Mouse (Mus musculus): ENCODE data around the gene Wdr75. TPM values are rescaled to one million over a fixed set of nuclear protein-coding genes. Genes with fewer than 3 reads are reported as not detected.

Wdr75 gene
- polyA plus RNA-seq, 1 experiment from 2014 or later = 48.1 TPM

- no peak for ATAC-seq
- H3K27me3 ChIP-seq = no peaks in the 10 kb centered on the region
- no peak for DNase-seq (ENCODE audit: low read depth, low spot score)
- in situ Hi-C loops (cut with MboI; ENCODE audit: low pct_unique_long_range_greater_than_20kb) = loop anchor here (5.0 to 25.0 kb wide), 2 partner anchors 143 to 1208 kb away; partner anchors contain the start of gene Gulp1
- POLR2A ChIA-PET = no interaction called here
- CTCF ChIA-PET = interaction anchor here (1.3 to 1.5 kb wide), 2 partner anchors 13 to 320 kb away, joined by 3 read pairs; no protein-coding TSS in a partner anchor
- peak; percentile 12 for TF ChIP-seq CTCF (IDR thresholded peaks at IDR 0.05)
Measured at GRCm38 (mm10) chr1:45770051-45770450, 24.9 kb upstream of the Wdr75 start.

- TF ChIP-seq CTCF (IDR thresholded peaks at IDR 0.05) = no peak
- no peak for DNase-seq (ENCODE audit: low read depth, low spot score)
- H3K27me3 ChIP-seq = peaks cover 9% of the 10 kb centered on the region
- ChIA-PET POLR2A (interaction anchor here (0.6 to 1.0 kb wide), 2 partner anchors 14 to 18 kb away, joined by 3 to 4 read pairs; partner anchors contain the start of gene Wdr75), CTCF (no interaction called here)
- ATAC-seq = no peak
- in situ Hi-C loops (cut with MboI; ENCODE audit: low pct_unique_long_range_greater_than_20kb) = no loop called here
Measured at GRCm38 (mm10) chr1:45780606-45781288, 14.2 kb upstream of the Wdr75 start.

- peak; percentile 78 for TF ChIP-seq CTCF (IDR thresholded peaks at IDR 0.05)
- DNase-seq (ENCODE audit: low read depth, low spot score) (no peak), ATAC-seq (no peak)
- H3K27me3 ChIP-seq = no peaks in the 10 kb centered on the region
- POLR2A ChIA-PET = no interaction called here
- in situ Hi-C loops (cut with MboI; ENCODE audit: low pct_unique_long_range_greater_than_20kb) = no loop called here
- CTCF ChIA-PET = interaction anchor here (0.7 to 2.5 kb wide), 15 partner anchors 9 to 210 kb away, joined by 3 to 19 read pairs (median 4); partner anchors contain the start of gene Slc40a1
Measured at GRCm38 (mm10) chr1:45816889-45817288, 21.9 kb downstream of the Wdr75 start.

- DNase-seq (ENCODE audit: low read depth, low spot score) (no peak), ATAC-seq (no peak)
- no peaks in the 10 kb centered on the region for H3K27me3 ChIP-seq
- ChIA-PET POLR2A (interaction anchor here (0.5 kb wide), 1 partner anchor 319 kb away, joined by 8 read pairs; no protein-coding TSS in a partner anchor), CTCF (interaction anchor here (1.3 kb wide), 1 partner anchor 110 kb away, joined by 4 read pairs; no protein-coding TSS in a partner anchor)
- in situ Hi-C loops (cut with MboI; ENCODE audit: low pct_unique_long_range_greater_than_20kb) = no loop called here
- TF ChIP-seq CTCF (IDR thresholded peaks at IDR 0.05) = no peak
Measured at GRCm38 (mm10) chr1:45818564-45818963, 23.6 kb downstream of the Wdr75 start.

- no peaks in the 10 kb centered on the region for H3K27me3 ChIP-seq
- in situ Hi-C loops (cut with MboI; ENCODE audit: low pct_unique_long_range_greater_than_20kb) = loop anchor here (5.0 kb wide), 1 partner anchor 198 kb away; no protein-coding TSS in a partner anchor
- CTCF ChIA-PET = interaction anchor here (0.7 to 2.5 kb wide), 6 partner anchors 19 to 193 kb away, joined by 3 to 12 read pairs (median 3); no protein-coding TSS in a partner anchor
- DNase-seq (ENCODE audit: low read depth, low spot score) (no peak), ATAC-seq (no peak)
- no peak for TF ChIP-seq CTCF (IDR thresholded peaks at IDR 0.05)
- POLR2A ChIA-PET = no interaction called here
Measured at GRCm38 (mm10) chr1:45824441-45824840, 29.5 kb downstream of the Wdr75 start.

- CTCF ChIA-PET = interaction anchor here (0.8 to 2.5 kb wide), 6 partner anchors 15 to 124 kb away, joined by 3 to 12 read pairs (median 3); no protein-coding TSS in a partner anchor
- DNase-seq (ENCODE audit: low read depth, low spot score) = no peak
- no peaks in the 10 kb centered on the region for H3K27me3 ChIP-seq
- in situ Hi-C loops (cut with MboI; ENCODE audit: low pct_unique_long_range_greater_than_20kb) = no loop called here
- TF ChIP-seq CTCF (IDR thresholded peaks at IDR 0.05) = peak; percentile 94
- POLR2A ChIA-PET = no interaction called here
- peak; percentile 89 for ATAC-seq
Measured at GRCm38 (mm10) chr1:45825140-45825539, 30.2 kb downstream of the Wdr75 start.

GRCm38 (mm10) chr1:45825630-45826029, 30.7 kb downstream of the Wdr75 start:
- DNase-seq (ENCODE audit: low read depth, low spot score) (no peak), ATAC-seq (no peak)
- in situ Hi-C loops (cut with MboI; ENCODE audit: low pct_unique_long_range_greater_than_20kb) = no loop called here
- ChIA-PET CTCF (interaction anchor here (0.8 to 2.5 kb wide), 4 partner anchors 15 to 123 kb away, joined by 3 to 12 read pairs (median 4); no protein-coding TSS in a partner anchor), POLR2A (no interaction called here)
- no peak for TF ChIP-seq CTCF (IDR thresholded peaks at IDR 0.05)
- H3K27me3 ChIP-seq = no peaks in the 10 kb centered on the region

GRCm38 (mm10) chr1:45826148-45826547, 31.2 kb downstream of the Wdr75 start:
- ChIA-PET CTCF (interaction anchor here (0.8 to 2.5 kb wide), 5 partner anchors 9 to 122 kb away, joined by 3 to 12 read pairs (median 5); no protein-coding TSS in a partner anchor), POLR2A (no interaction called here)
- TF ChIP-seq CTCF (IDR thresholded peaks at IDR 0.05) = no peak
- ATAC-seq = no peak
- no peaks in the 10 kb centered on the region for H3K27me3 ChIP-seq
- DNase-seq (ENCODE audit: low read depth, low spot score) = no peak
- in situ Hi-C loops (cut with MboI; ENCODE audit: low pct_unique_long_range_greater_than_20kb) = no loop called here

- CTCF ChIA-PET = interaction anchor here (0.7 to 2.0 kb wide), 2 partner anchors 10 to 104 kb away, joined by 3 to 9 read pairs; no protein-coding TSS in a partner anchor
- H3K27me3 ChIP-seq = no peaks in the 10 kb centered on the region
- POLR2A ChIA-PET = no interaction called here
- no peak for ATAC-seq
- in situ Hi-C loops (cut with MboI; ENCODE audit: low pct_unique_long_range_greater_than_20kb) = no loop called here
- no peak for TF ChIP-seq CTCF (IDR thresholded peaks at IDR 0.05)
- DNase-seq (ENCODE audit: low read depth, low spot score) = no peak
Measured at GRCm38 (mm10) chr1:45826796-45827195, 31.8 kb downstream of the Wdr75 start.

GRCm38 (mm10) chr1:45830453-45831206, 35.7 kb downstream of the Wdr75 start:
- DNase-seq (ENCODE audit: low read depth, low spot score) (no peak), ATAC-seq (no peak)
- in situ Hi-C loops (cut with MboI; ENCODE audit: low pct_unique_long_range_greater_than_20kb) = loop anchor here (10.0 kb wide), 1 partner anchor 574 kb away; no protein-coding TSS in a partner anchor
- TF ChIP-seq CTCF (IDR thresholded peaks at IDR 0.05) = no peak
- H3K27me3 ChIP-seq = no peaks in the 10 kb centered on the region
- POLR2A ChIA-PET = interaction anchor here (0.5 to 0.7 kb wide), 2 partner anchors 36 to 1086 kb away, joined by 3 read pairs; no protein-coding TSS in a partner anchor
- CTCF ChIA-PET = interaction anchor here (0.8 to 1.6 kb wide), 3 partner anchors 10 to 118 kb away, joined by 3 to 4 read pairs (median 3); no protein-coding TSS in a partner anchor

All from Patski (cell line).